Mouse (Mus musculus): Measurements from ENCODE around the gene Itpr2. TPM values are rescaled to one million over a fixed set of nuclear protein-coding genes. Genes with fewer than 3 reads are reported as not detected.

Gene Itpr2
- 2.6 TPM for polyA plus RNA-seq (2012; fragmentation: generic; extraction: Trizol)
- long read RNA-seq, experiment 1, partial matches to known transcripts: 4 of 7 reads
- long read RNA-seq, experiment 1, other reads (novel, unspliced or antisense): 2 of 7 reads
- long read RNA-seq, experiment 2, partial matches to known transcripts: 4 of 6 reads
- long read RNA-seq, experiment 2, other reads (novel, unspliced or antisense): 2 of 6 reads

- no peaks in the 10 kb centered on the region for H3K36me3 ChIP-seq (ENCODE audit: control insufficient read depth, insufficient read depth)
- no peaks in the 10 kb centered on the region for H3K27me3 ChIP-seq (ENCODE audit: control insufficient read depth, insufficient read depth, insufficient read length)
- peaks cover 3% of the 10 kb centered on the region for H3K79me3 ChIP-seq (ENCODE audit: low read depth)
- peaks cover 9% of the 10 kb centered on the region for H3K79me2 ChIP-seq (ENCODE audit: control insufficient read depth, insufficient read depth)
- TF ChIP-seq CTCF (IDR thresholded peaks at IDR 0.05; ENCODE audit: control insufficient read depth, insufficient read depth, insufficient read length): peak; percentile 26
- no peak for TF ChIP-seq CEBPB (IDR thresholded peaks at IDR 0.05; ENCODE audit: low read depth)
- H3ac ChIP-seq (ENCODE audit: control insufficient read depth, insufficient read length, low read depth): peak within 1 kb of the TSS; percentile 90
- H3K4me3 ChIP-seq (ENCODE audit: insufficient read depth, poor library complexity, severe bottlenecking): peak within 1 kb of the TSS; percentile 57
Observed at GRCm38 (mm10) chr6:146501866-146502804, at the start of gene Itpr2. Gene Itpr2 (minus strand): TSS chr6:146502223.

GRCm38 (mm10) chr6:146551326-146551725, 49.3 kb upstream of the Itpr2 start:
- Histone ChIP-seq H3ac (ENCODE audit: control insufficient read depth, insufficient read length, low read depth) (no peak overlapping the region), H3K27me3 (ENCODE audit: control insufficient read depth, insufficient read depth, insufficient read length) (no peaks in the 10 kb centered on the region), H3K36me3 (ENCODE audit: control insufficient read depth, insufficient read depth) (peaks cover 70% of the 10 kb centered on the region), H3K79me3 (ENCODE audit: low read depth) (no peaks in the 10 kb centered on the region), H3K79me2 (ENCODE audit: control insufficient read depth, insufficient read depth) (no peaks in the 10 kb centered on the region), H3K4me3 (ENCODE audit: insufficient read depth, poor library complexity, severe bottlenecking) (no peak overlapping the region)
- no peak for TF ChIP-seq MYOD1 (IDR thresholded peaks at IDR 0.05; ENCODE audit: control insufficient read depth, insufficient read length, low read depth)
- TF ChIP-seq FOSL1 (IDR thresholded peaks at IDR 0.05; ENCODE audit: insufficient read depth, low read length, poor library complexity, severe bottlenecking): no peak
- no peak for TF ChIP-seq CTCF (IDR thresholded peaks at IDR 0.05; ENCODE audit: control insufficient read depth, insufficient read depth, insufficient read length)
- TF ChIP-seq USF1 (IDR thresholded peaks at IDR 0.05; ENCODE audit: low read depth): no peak
- no peak for TF ChIP-seq MAX (IDR thresholded peaks at IDR 0.05)
- no peak for TF ChIP-seq MYOG (IDR thresholded peaks at IDR 0.05; ENCODE audit: control insufficient read depth, extremely low read depth, insufficient read length)
- TF ChIP-seq CEBPB (IDR thresholded peaks at IDR 0.05; ENCODE audit: low read depth): no peak

- Histone ChIP-seq H3ac (ENCODE audit: control insufficient read depth, insufficient read length, low read depth) (no peak overlapping the region), H3K4me3 (ENCODE audit: insufficient read depth, poor library complexity, severe bottlenecking) (no peak overlapping the region)
Observed at GRCm38 (mm10) chr6:146550421-146550820, 48.4 kb upstream of the Itpr2 start.

DNA sequence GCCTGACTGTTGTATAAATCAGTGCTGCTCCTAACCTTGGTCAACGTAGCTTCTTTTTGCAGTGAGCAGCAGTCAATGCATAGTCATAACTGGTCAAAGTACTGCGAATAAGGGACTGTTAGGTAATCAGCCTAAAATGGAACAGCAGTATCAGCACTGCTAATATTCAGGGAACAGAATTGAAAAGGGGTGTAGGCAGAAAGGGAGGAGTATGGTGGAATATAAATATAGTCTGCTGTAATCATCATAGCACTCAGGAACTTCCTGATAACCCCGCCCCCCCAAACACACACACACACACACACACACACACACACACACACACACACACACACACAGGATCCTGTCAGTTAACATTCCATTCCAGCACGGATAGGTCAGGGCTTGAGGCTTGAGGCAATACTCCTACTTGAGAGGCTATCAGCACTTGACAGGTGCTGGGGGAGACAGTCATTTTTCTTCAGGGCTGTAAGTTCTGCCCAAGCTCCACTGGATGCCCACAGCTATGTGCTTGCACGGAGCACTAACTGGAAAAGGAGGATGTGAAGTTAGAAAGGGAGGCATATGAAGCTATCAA, 43.4 kb upstream of the Itpr2 start:
- H3K36me3 ChIP-seq (ENCODE audit: control insufficient read depth, insufficient read depth): peaks cover 29% of the 10 kb centered on the region
- H3K27me3 ChIP-seq (ENCODE audit: control insufficient read depth, insufficient read depth, insufficient read length): no peaks in the 10 kb centered on the region
- TF ChIP-seq MYOD1 (IDR thresholded peaks at IDR 0.05; ENCODE audit: control insufficient read depth, insufficient read length, low read depth): no peak
- TF ChIP-seq MAX (IDR thresholded peaks at IDR 0.05): no peak
- no peak for TF ChIP-seq FOSL1 (IDR thresholded peaks at IDR 0.05; ENCODE audit: insufficient read depth, low read length, poor library complexity, severe bottlenecking)
- no peak for TF ChIP-seq CEBPB (IDR thresholded peaks at IDR 0.05; ENCODE audit: low read depth)
- TF ChIP-seq CTCF (IDR thresholded peaks at IDR 0.05; ENCODE audit: control insufficient read depth, insufficient read depth, insufficient read length): no peak
- TF ChIP-seq MYOG (IDR thresholded peaks at IDR 0.05; ENCODE audit: control insufficient read depth, extremely low read depth, insufficient read length): no peak
- no peak for TF ChIP-seq USF1 (IDR thresholded peaks at IDR 0.05; ENCODE audit: low read depth)
- H3K79me3 ChIP-seq (ENCODE audit: low read depth): no peaks in the 10 kb centered on the region
- H3K4me3 ChIP-seq (ENCODE audit: insufficient read depth, poor library complexity, severe bottlenecking): no peak overlapping the region
- no peak overlapping the region for H3ac ChIP-seq (ENCODE audit: control insufficient read depth, insufficient read length, low read depth)
- no peaks in the 10 kb centered on the region for H3K79me2 ChIP-seq (ENCODE audit: control insufficient read depth, insufficient read depth)

More at GRCm38 (mm10) chr6:146550421-146550820, 48.4 kb upstream of the Itpr2 start:
- no peak for TF ChIP-seq MYOD1 (IDR thresholded peaks at IDR 0.05; ENCODE audit: control insufficient read depth, insufficient read length, low read depth)
- TF ChIP-seq CTCF (IDR thresholded peaks at IDR 0.05; ENCODE audit: control insufficient read depth, insufficient read depth, insufficient read length): no peak
- no peak for TF ChIP-seq USF1 (IDR thresholded peaks at IDR 0.05; ENCODE audit: low read depth)
- TF ChIP-seq CEBPB (IDR thresholded peaks at IDR 0.05; ENCODE audit: low read depth): no peak
- no peak for TF ChIP-seq FOSL1 (IDR thresholded peaks at IDR 0.05; ENCODE audit: insufficient read depth, low read length, poor library complexity, severe bottlenecking)
- no peak for TF ChIP-seq MYOG (IDR thresholded peaks at IDR 0.05; ENCODE audit: control insufficient read depth, extremely low read depth, insufficient read length)
- no peak for TF ChIP-seq MAX (IDR thresholded peaks at IDR 0.05)
- H3K27me3 ChIP-seq (ENCODE audit: control insufficient read depth, insufficient read depth, insufficient read length): no peaks in the 10 kb centered on the region
- H3K36me3 ChIP-seq (ENCODE audit: control insufficient read depth, insufficient read depth): peaks cover 64% of the 10 kb centered on the region
- H3K79me3 ChIP-seq (ENCODE audit: low read depth): no peaks in the 10 kb centered on the region
- no peaks in the 10 kb centered on the region for H3K79me2 ChIP-seq (ENCODE audit: control insufficient read depth, insufficient read depth)

DNA sequence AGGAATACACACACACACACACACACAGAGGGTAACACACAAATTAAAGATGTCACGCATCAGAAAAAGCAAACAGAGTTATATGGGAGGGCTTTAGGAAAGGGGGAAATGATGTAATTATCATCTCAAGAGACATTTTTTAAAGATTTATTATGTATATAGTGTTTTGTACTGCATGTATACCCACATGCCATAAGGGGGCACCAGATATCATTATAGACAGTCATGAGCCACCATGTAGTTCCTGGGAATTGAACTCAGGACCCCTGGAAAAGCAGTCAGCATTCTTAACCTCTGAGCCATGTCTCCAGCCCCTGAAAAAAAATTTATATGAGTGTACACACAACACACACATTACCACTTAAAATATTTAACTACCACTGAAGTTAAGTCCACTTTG, 42.6 kb upstream of the Itpr2 start:
- no peaks in the 10 kb centered on the region for H3K79me2 ChIP-seq (ENCODE audit: control insufficient read depth, insufficient read depth)
- H3K4me3 ChIP-seq (ENCODE audit: insufficient read depth, poor library complexity, severe bottlenecking): no peak overlapping the region
- peaks cover 21% of the 10 kb centered on the region for H3K36me3 ChIP-seq (ENCODE audit: control insufficient read depth, insufficient read depth)
- H3ac ChIP-seq (ENCODE audit: control insufficient read depth, insufficient read length, low read depth): no peak overlapping the region
- no peaks in the 10 kb centered on the region for H3K27me3 ChIP-seq (ENCODE audit: control insufficient read depth, insufficient read depth, insufficient read length)
- no peaks in the 10 kb centered on the region for H3K79me3 ChIP-seq (ENCODE audit: low read depth)
- TF ChIP-seq FOSL1 (IDR thresholded peaks at IDR 0.05; ENCODE audit: insufficient read depth, low read length, poor library complexity, severe bottlenecking): no peak
- no peak for TF ChIP-seq MAX (IDR thresholded peaks at IDR 0.05)
- TF ChIP-seq CEBPB (IDR thresholded peaks at IDR 0.05; ENCODE audit: low read depth): no peak
- no peak for TF ChIP-seq USF1 (IDR thresholded peaks at IDR 0.05; ENCODE audit: low read depth)
- no peak for TF ChIP-seq MYOG (IDR thresholded peaks at IDR 0.05; ENCODE audit: control insufficient read depth, extremely low read depth, insufficient read length)
- TF ChIP-seq CTCF (IDR thresholded peaks at IDR 0.05; ENCODE audit: control insufficient read depth, insufficient read depth, insufficient read length): no peak
- TF ChIP-seq MYOD1 (IDR thresholded peaks at IDR 0.05; ENCODE audit: control insufficient read depth, insufficient read length, low read depth): no peak

Measured in C2C12 (cell line).